Mouse (Mus musculus) cerebellum, adult 2 months (tissue): ENCODE results near the gene Nek2.

Experiments
- CTCF ChIP-seq: fragments of 200-500 bp; IDR thresholded peaks from 2 replicates; pipeline ENCODE4 v1.5.1; 2011; ENCODE audit warnings: low read depth, mild to moderate bottlenecking, control low read depth, low read length, moderate library complexity, borderline replicate concordance; ENCODE audit not compliant: insufficient read depth
- POLR2A ChIP-seq: fragments of 200-500 bp; IDR thresholded peaks from 2 replicates; pipeline ENCODE4 v1.6.1; 2011; ENCODE audit warnings: low read length, control low read depth, borderline replicate concordance; ENCODE audit not compliant: insufficient read depth

- TF ChIP-seq POLR2A (no peak), CTCF (no peak)
Measured at GRCm38 (mm10) chr1:191793888-191794532, 27.2 kb upstream of the Nek2 start.
